Mouse (Mus musculus): ENCODE data around the gene Cnnm2. TPM values are rescaled to one million over a fixed set of nuclear protein-coding genes. Genes with fewer than 3 reads are reported as not detected.

Cnnm2 gene
- total RNA-seq, 1 experiment, result 43.2 TPM

DNA sequence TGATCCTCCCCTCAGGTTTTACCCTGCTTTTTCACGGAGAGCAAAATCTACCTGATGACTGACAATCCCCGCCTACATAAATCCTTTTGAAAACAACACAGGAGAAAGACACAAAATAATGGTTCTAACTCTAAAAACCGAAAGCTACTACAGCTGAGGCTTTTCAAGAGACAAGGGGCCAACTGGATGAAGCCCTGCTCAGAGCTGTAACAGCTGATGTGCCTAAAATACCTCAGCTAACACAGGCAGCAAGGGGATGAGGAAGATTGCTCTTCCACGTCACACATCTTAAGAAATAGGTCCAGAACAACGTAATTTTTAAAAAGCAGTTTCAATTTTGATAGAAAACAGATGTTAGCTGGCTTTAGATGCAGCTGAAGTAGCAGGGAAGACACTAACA is 165.6 kb downstream of the Cnnm2 start:
- in situ Hi-C loops (cut with MboI; ENCODE audit: low sequenced_read_pairs in 2 of 2, unreplicated experiment in 2 of 2), result no loop called here
- TF ChIP-seq CHD2 (IDR thresholded peaks at IDR 0.05; ENCODE audit: low read depth, low read length) (no peak), HCFC1 (IDR thresholded peaks at IDR 0.05; ENCODE audit: borderline replicate concordance, insufficient read depth, low read length) (no peak), ZC3H11A (IDR thresholded peaks at IDR 0.05; ENCODE audit: borderline replicate concordance, low read depth, low read length) (no peak), MAFK (IDR thresholded peaks at IDR 0.05; ENCODE audit: insufficient read depth, low read depth, low read length) (no peak), ZNF384 (IDR thresholded peaks at IDR 0.05; ENCODE audit: low read depth, low read length) (no peak)
- Histone ChIP-seq H3K4me3 (ENCODE audit: insufficient read depth in 1 of 2, low read depth in 1 of 2, low read length in 2 of 2, poor library complexity in 1 of 2, severe bottlenecking in 1 of 2) (no peak overlapping the region), H3K4me1 (ENCODE audit: control insufficient read depth in 2 of 2, insufficient read depth in 2 of 2, low read length in 2 of 2, poor library complexity in 1 of 2) (no peaks in the 10 kb centered on the region), H3K36me3 (ENCODE audit: control insufficient read depth, insufficient read depth, low read length, poor library complexity, severe bottlenecking) (no peaks in the 10 kb centered on the region), H3K27ac (ENCODE audit: insufficient read depth, low read depth, low read length, poor library complexity, severe bottlenecking) (no peak overlapping the region), H3K9me3 (ENCODE audit: control insufficient read depth, insufficient read depth, low read depth, low read length) (no peaks in the 10 kb centered on the region), H3K9ac (ENCODE audit: insufficient read depth, low read depth, low read length, poor library complexity, severe bottlenecking) (no peak overlapping the region)
- DNase-seq (ENCODE audit: low read depth, low spot score), result no peak

DNA sequence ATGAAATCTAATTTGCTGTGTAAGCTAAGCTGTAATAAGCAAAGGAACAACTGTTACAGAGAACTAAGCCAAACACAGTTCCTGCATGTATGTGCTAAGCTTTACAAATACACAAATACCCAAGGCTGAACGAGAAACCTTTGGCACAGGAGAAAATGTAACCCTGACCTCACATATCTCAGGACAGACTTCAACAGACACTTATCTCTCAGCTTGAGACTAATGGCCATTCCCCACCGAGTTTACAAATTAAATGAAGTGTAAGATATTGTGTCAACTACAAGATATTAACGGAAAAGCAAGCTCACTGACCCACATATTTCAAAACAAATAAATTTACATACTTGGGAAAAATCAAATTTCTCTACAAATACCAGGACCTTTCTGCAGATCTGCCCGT is 166.7 kb downstream of the Cnnm2 start:
- H3K4me3 ChIP-seq (ENCODE audit: insufficient read depth in 1 of 2, low read depth in 1 of 2, low read length in 2 of 2, poor library complexity in 1 of 2, severe bottlenecking in 1 of 2), result no peak overlapping the region
- H3K9me3 ChIP-seq (ENCODE audit: control insufficient read depth, insufficient read depth, low read depth, low read length), result no peaks in the 10 kb centered on the region
- no peak overlapping the region for H3K27ac ChIP-seq (ENCODE audit: insufficient read depth, low read depth, low read length, poor library complexity, severe bottlenecking)
- H3K4me1 ChIP-seq (ENCODE audit: control insufficient read depth in 2 of 2, insufficient read depth in 2 of 2, low read length in 2 of 2, poor library complexity in 1 of 2), result no peaks in the 10 kb centered on the region
- H3K9ac ChIP-seq (ENCODE audit: insufficient read depth, low read depth, low read length, poor library complexity, severe bottlenecking), result no peak overlapping the region
- no peak for TF ChIP-seq MAFK (IDR thresholded peaks at IDR 0.05; ENCODE audit: insufficient read depth, low read depth, low read length)
- TF ChIP-seq HCFC1 (IDR thresholded peaks at IDR 0.05; ENCODE audit: borderline replicate concordance, insufficient read depth, low read length), result no peak
- no peak for TF ChIP-seq CHD2 (IDR thresholded peaks at IDR 0.05; ENCODE audit: low read depth, low read length)
- TF ChIP-seq ZNF384 (IDR thresholded peaks at IDR 0.05; ENCODE audit: low read depth, low read length), result no peak
- no peak for TF ChIP-seq ZC3H11A (IDR thresholded peaks at IDR 0.05; ENCODE audit: borderline replicate concordance, low read depth, low read length)
- in situ Hi-C loops (cut with MboI; ENCODE audit: low sequenced_read_pairs in 2 of 2, unreplicated experiment in 2 of 2), result no loop called here
- no peaks in the 10 kb centered on the region for H3K36me3 ChIP-seq (ENCODE audit: control insufficient read depth, insufficient read depth, low read length, poor library complexity, severe bottlenecking)
- no peak for DNase-seq (ENCODE audit: low read depth, low spot score)

DNA sequence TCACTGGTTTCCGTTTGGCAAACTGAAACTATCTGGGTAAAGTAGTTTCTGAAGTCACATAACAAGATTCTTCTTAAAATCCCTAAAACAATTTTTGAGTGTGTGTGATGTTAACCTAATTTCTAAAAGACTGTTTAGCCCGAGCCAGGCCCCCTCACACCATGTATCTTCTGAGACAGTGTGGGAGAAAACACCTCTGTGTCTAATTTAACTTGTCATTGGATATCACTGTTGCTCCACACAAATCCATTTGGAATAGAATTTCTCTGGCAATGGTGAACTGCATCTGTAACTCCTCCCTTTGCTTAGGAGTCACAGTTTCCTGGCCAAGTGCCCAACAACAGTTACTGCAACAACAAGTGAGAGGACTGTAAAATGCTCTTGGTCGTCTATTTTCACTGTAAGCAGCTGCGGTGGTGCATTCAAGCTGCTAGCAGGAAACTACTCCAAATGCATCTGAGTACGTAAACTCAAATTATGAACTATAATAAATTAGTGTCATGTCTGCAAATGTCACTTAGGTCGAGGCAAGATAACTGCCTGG is 167.7 kb downstream of the Cnnm2 start:
- H3K9me3 ChIP-seq (ENCODE audit: control insufficient read depth, insufficient read depth, low read depth, low read length), result no peaks in the 10 kb centered on the region
- TF ChIP-seq ZNF384 (IDR thresholded peaks at IDR 0.05; ENCODE audit: low read depth, low read length), result no peak
- TF ChIP-seq HCFC1 (IDR thresholded peaks at IDR 0.05; ENCODE audit: borderline replicate concordance, insufficient read depth, low read length), result no peak
- TF ChIP-seq CHD2 (IDR thresholded peaks at IDR 0.05; ENCODE audit: low read depth, low read length), result no peak
- no peak for TF ChIP-seq ZC3H11A (IDR thresholded peaks at IDR 0.05; ENCODE audit: borderline replicate concordance, low read depth, low read length)
- TF ChIP-seq MAFK (IDR thresholded peaks at IDR 0.05; ENCODE audit: insufficient read depth, low read depth, low read length), result no peak
- H3K4me1 ChIP-seq (ENCODE audit: control insufficient read depth in 2 of 2, insufficient read depth in 2 of 2, low read length in 2 of 2, poor library complexity in 1 of 2), result no peaks in the 10 kb centered on the region
- no peak overlapping the region for H3K27ac ChIP-seq (ENCODE audit: insufficient read depth, low read depth, low read length, poor library complexity, severe bottlenecking)
- in situ Hi-C loops (cut with MboI; ENCODE audit: low sequenced_read_pairs in 2 of 2, unreplicated experiment in 2 of 2), result no loop called here
- no peak for DNase-seq (ENCODE audit: low read depth, low spot score)
- H3K36me3 ChIP-seq (ENCODE audit: control insufficient read depth, insufficient read depth, low read length, poor library complexity, severe bottlenecking), result no peaks in the 10 kb centered on the region
- no peak overlapping the region for H3K9ac ChIP-seq (ENCODE audit: insufficient read depth, low read depth, low read length, poor library complexity, severe bottlenecking)
- H3K4me3 ChIP-seq (ENCODE audit: insufficient read depth in 1 of 2, low read depth in 1 of 2, low read length in 2 of 2, poor library complexity in 1 of 2, severe bottlenecking in 1 of 2), result no peak overlapping the region

Other genes with a start within 250 kb of the Cnnm2 start
- 25.7 and 39.7 TPM in 2 replicates for gene Arl3, start 188.4 kb upstream of the Cnnm2 start, total RNA-seq (2012; rRNA removed)
- 11.4 TPM in 2 replicates for gene Sfxn2, start 188.2 kb upstream of the Cnnm2 start, total RNA-seq (2012; rRNA removed)
- gene Wbp1l, start 162.5 kb upstream of the Cnnm2 start, total RNA-seq (2012; rRNA removed), result 38.8 and 40.2 TPM in 2 replicates
- gene Cyp17a1, start 88.4 kb upstream of the Cnnm2 start, total RNA-seq (2012; rRNA removed), result not detected in 2 replicates
- gene Borcs7, start 71.7 kb upstream of the Cnnm2 start, total RNA-seq (2012; rRNA removed), result 2.1 and 2.3 TPM in 2 replicates
- 10.2 and 11.0 TPM in 2 replicates for gene As3mt, start 54.1 kb upstream of the Cnnm2 start, total RNA-seq (2012; rRNA removed)

All from ES-E14 (cell line).